Mouse (Mus musculus): ENCODE results near the gene Cyp4v3.

DNA sequence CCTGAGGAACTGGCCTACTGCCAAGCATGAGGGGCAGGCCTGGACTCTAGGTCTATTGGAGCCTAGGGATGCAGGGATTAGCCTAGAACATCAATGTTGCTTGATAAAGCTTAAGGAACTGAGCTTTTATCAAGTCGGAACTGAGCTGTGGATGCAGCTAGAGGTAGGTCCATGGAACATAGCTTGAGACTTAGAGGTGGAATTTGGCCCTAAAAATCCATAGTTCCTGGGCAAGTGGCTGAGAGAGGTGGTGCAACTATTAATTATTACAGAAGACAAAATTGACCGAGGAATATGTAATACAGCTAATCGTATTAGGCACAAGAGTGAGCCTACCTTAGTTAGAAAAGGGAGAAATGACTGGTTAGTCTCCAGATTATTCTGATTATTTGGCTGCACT, 28.7 kb downstream of the Cyp4v3 start:
- TF ChIP-seq CHD2 (IDR thresholded peaks at IDR 0.05; ENCODE audit: low read depth, low read length) (no peak), HCFC1 (IDR thresholded peaks at IDR 0.05; ENCODE audit: borderline replicate concordance, insufficient read depth, low read length) (no peak), ZNF384 (IDR thresholded peaks at IDR 0.05; ENCODE audit: low read depth, low read length) (no peak), ZC3H11A (IDR thresholded peaks at IDR 0.05; ENCODE audit: borderline replicate concordance, low read depth, low read length) (no peak), MAFK (IDR thresholded peaks at IDR 0.05; ENCODE audit: insufficient read depth, low read depth, low read length) (no peak)

Measured in ES-E14 (cell line).